Mouse (Mus musculus) ES-E14 (cell line): ENCODE data around the gene Tmem98. TPM values are rescaled to one million over a fixed set of nuclear protein-coding genes. Genes with fewer than 3 reads are reported as not detected.
A peak's percentile ranks its signal among the peaks of the same experiment; 100 is the strongest.

ENCODE experiments used
- DNase-seq: peaks from one replicate; pipeline ENCODE4 v3.0.0-alpha.2; 2013; ENCODE audit warnings: low read depth, low spot score
- H3K27ac ChIP-seq: 2 replicates; pipeline ENCODE4 v1.5.1; 2012; ENCODE audit warnings: low read depth, mild to moderate bottlenecking, low read length, moderate library complexity, mixed read lengths; ENCODE audit not compliant: poor library complexity, insufficient read depth, severe bottlenecking
- H3K36me3 ChIP-seq: 2 replicates; pipeline ENCODE4 v1.6.1; 2012; ENCODE audit warnings: mild to moderate bottlenecking, low read length, moderate library complexity, mixed read lengths; ENCODE audit not compliant: control insufficient read depth, poor library complexity, insufficient read depth, severe bottlenecking
- H3K4me1 ChIP-seq, 2 experiments: fragments of 150-350 bp in 1 of 2; sonication (generic) in 1 of 2; 2 replicates each; pipeline ENCODE4 v1.6.1; 2012; ENCODE audit warnings: low read length in 2 of 2, mild to moderate bottlenecking in 1 of 2, mixed read lengths in 1 of 2; ENCODE audit not compliant: control insufficient read depth in 2 of 2, insufficient read depth in 2 of 2, poor library complexity in 1 of 2
- H3K4me3 ChIP-seq, 2 experiments: fragments of 150-350 bp in 1 of 2; sonication (generic) in 1 of 2; 2 replicates each; pipeline ENCODE4 v1.5.1; 2012; ENCODE audit warnings: low read length in 2 of 2, low read depth in 1 of 2, mild to moderate bottlenecking in 1 of 2, mixed read lengths in 1 of 2; ENCODE audit not compliant: insufficient read depth in 1 of 2, poor library complexity in 1 of 2, severe bottlenecking in 1 of 2
- H3K9ac ChIP-seq: 2 replicates; pipeline ENCODE4 v1.6.1; 2012; ENCODE audit warnings: low read depth, mild to moderate bottlenecking, low read length, mixed read lengths; ENCODE audit not compliant: poor library complexity, insufficient read depth, severe bottlenecking
- H3K9me3 ChIP-seq: fragments of 150-350 bp; sonication (generic); 2 replicates; pipeline ENCODE4 v1.6.1; 2012; ENCODE audit warnings: low read depth, mild to moderate bottlenecking, low read length; ENCODE audit not compliant: control insufficient read depth, insufficient read depth
- CHD2 ChIP-seq: IDR thresholded peaks from 2 replicates; pipeline ENCODE4 v1.6.1; 2014; ENCODE audit warnings: mild to moderate bottlenecking, low read depth, low read length, inconsistent platforms
- HCFC1 ChIP-seq: IDR thresholded peaks from 2 replicates; pipeline ENCODE4 v1.6.1; 2012; ENCODE audit warnings: low read length, inconsistent platforms, borderline replicate concordance; ENCODE audit not compliant: insufficient read depth
- MAFK ChIP-seq: IDR thresholded peaks from 2 replicates; pipeline ENCODE4 v1.6.1; 2014; ENCODE audit warnings: mild to moderate bottlenecking, low read depth, low read length, inconsistent platforms; ENCODE audit not compliant: insufficient read depth
- ZC3H11A ChIP-seq: IDR thresholded peaks from 2 replicates; pipeline ENCODE4 v1.6.1; 2012; ENCODE audit warnings: low read depth, mild to moderate bottlenecking, inconsistent platforms, low read length, borderline replicate concordance
- ZNF384 ChIP-seq: IDR thresholded peaks from 2 replicates; pipeline ENCODE4 v1.6.1; 2012; ENCODE audit warnings: low read depth, low read length, inconsistent platforms
- in situ Hi-C, 2 experiments: fragments of 600-800 bp; cut with MboI; formaldehyde crosslinking; loops; one replicate each; pipeline ENCODE4 v1.15.1; 2025; ENCODE audit warnings: low sequenced_read_pairs in 2 of 2, inconsistent platforms in 1 of 2; ENCODE audit not compliant: unreplicated experiment in 2 of 2
- total RNA-seq: library from RNA; depleted of rRNA; stranded (reverse); fragments of 300-350 nt; gene quantifications from 2 replicates; pipeline ENCODE4 v1.2.3, GENCODE M21; 2012

Tmem98 gene
- total RNA-seq, 1 experiment: 12.1 TPM

GRCm38 (mm10) chr11:80809666-80809992 lies 346 bp upstream of the Tmem98 start:
- H3K36me3 ChIP-seq: no peaks in the 10 kb centered on the region; the same call in 1 of the 2 replicates
- TF ChIP-seq ZC3H11A (no peak), CHD2 (no peak), HCFC1 (no peak), MAFK (no peak), ZNF384 (no peak)
- H3K9me3 ChIP-seq: no peaks in the 10 kb centered on the region
- peak overlapping the region; percentile 61 to 72; a peak in 3 of 4 replicates for H3K4me3 ChIP-seq
- no peak for DNase-seq
- in situ Hi-C loops: no loop called here
- H3K27ac ChIP-seq: no peak overlapping the region
- peaks cover 0 to 21% of the 10 kb centered on the region in 2 experiments; a peak in 2 of 4 replicates for H3K4me1 ChIP-seq
- H3K9ac ChIP-seq: peak overlapping the region; percentile 77; the same call in 1 of the 2 replicates

- TF ChIP-seq MAFK: no peak
- TF ChIP-seq CHD2: no peak
- TF ChIP-seq ZC3H11A: no peak
- TF ChIP-seq HCFC1: no peak
- TF ChIP-seq ZNF384: no peak
- Histone ChIP-seq H3K36me3 (no peaks in the 10 kb centered on the region; the same call in 1 of the 2 replicates), H3K4me1 (peaks cover 0 to 21% of the 10 kb centered on the region in 2 experiments; a peak in 2 of 4 replicates), H3K27ac (no peak overlapping the region), H3K9ac (no peak overlapping the region), H3K4me3 (peak overlapping the region in 1 of 2 experiments; percentile 61; a peak in 1 of 4 replicates), H3K9me3 (no peaks in the 10 kb centered on the region)
- in situ Hi-C loops: no loop called here
- no peak for DNase-seq
These were observed 1.2 kb downstream of the Tmem98 start for GRCm38 (mm10) chr11:80811156-80811555.

DNA sequence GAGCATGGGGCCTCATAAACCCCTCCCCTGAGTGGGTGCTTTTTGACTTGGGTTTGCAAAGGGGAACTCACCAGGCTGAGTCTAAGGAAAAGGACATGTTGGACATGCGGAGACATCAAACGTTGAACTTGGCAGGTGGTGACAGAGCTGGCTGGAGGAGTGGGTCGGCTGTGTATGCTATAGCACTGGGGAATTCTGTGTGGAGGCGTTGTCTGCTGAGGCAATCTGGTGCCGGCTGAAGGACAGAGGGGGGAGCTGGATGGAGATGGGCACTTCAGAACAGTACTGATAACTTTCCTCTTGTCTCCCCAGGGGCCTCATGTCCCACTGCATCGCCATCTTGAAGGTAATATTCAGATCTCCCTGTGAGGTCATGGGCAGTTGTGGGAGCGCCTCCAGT lies 5.4 kb downstream of the Tmem98 start:
- Histone ChIP-seq H3K36me3 (no peaks in the 10 kb centered on the region; the same call in 1 of the 2 replicates), H3K4me1 (peaks cover 5 to 32% of the 10 kb centered on the region in 2 experiments), H3K4me3 (no peak overlapping the region), H3K9me3 (no peaks in the 10 kb centered on the region), H3K9ac (no peak overlapping the region), H3K27ac (no peak overlapping the region)
- no peak for DNase-seq
- in situ Hi-C loops: no loop called here
- TF ChIP-seq ZC3H11A: no peak
- TF ChIP-seq MAFK: no peak
- no peak for TF ChIP-seq ZNF384
- TF ChIP-seq HCFC1: no peak
- TF ChIP-seq CHD2: no peak

- Histone ChIP-seq H3K9ac (peak overlapping the region; percentile 67), H3K9me3 (no peaks in the 10 kb centered on the region), H3K4me3 (peak overlapping the region; percentile 54 to 59), H3K27ac (peak overlapping the region; percentile 64; the same call in 1 of the 2 replicates), H3K36me3 (no peaks in the 10 kb centered on the region), H3K4me1 (peaks cover 5 to 22% of the 10 kb centered on the region in 2 experiments)
- DNase-seq: peak; percentile 98
- TF ChIP-seq MAFK: no peak
- no peak for TF ChIP-seq HCFC1
- no peak for TF ChIP-seq ZNF384
- TF ChIP-seq CHD2: peak; percentile 64
- in situ Hi-C loops: no loop called here
These were observed 8.2 kb downstream of the Tmem98 start for GRCm38 (mm10) chr11:80818060-80818697.
